Mouse (Mus musculus): ENCODE measurements around the gene Cfap97.

DNA sequence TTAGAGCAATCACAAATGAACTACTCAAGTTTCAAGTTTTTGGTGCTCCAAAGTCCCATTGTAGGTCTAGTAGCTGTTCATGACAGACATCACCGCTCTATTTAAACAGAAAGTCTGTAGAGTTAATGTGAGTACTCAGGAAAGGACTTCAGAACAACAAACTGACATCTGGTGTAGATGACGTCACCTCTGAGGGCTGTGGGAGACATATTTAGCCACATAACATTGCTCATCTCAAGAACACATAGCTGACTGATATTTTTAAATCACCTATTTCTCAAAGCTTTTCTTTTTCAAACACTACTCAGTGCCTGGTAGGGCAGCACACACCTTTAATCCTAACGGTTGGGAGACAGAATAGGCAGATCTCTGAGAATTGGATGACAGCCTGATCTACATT, 34.4 kb upstream of the Cfap97 start:
- TF ChIP-seq USF2 (IDR thresholded peaks at IDR 0.05; ENCODE audit: borderline replicate concordance in 1 of 2, insufficient read depth in 1 of 2, low read depth in 1 of 2, low read length in 2 of 2) (no peak), NELFE (IDR thresholded peaks at IDR 0.05; ENCODE audit: low read depth, low read length) (no peak), ZC3H11A (IDR thresholded peaks at IDR 0.05; ENCODE audit: low read depth, low read length) (no peak), POLR2A (IDR thresholded peaks at IDR 0.05; ENCODE audit: control insufficient read depth in 1 of 2, insufficient read depth in 1 of 2, low read depth in 1 of 2, low read length in 2 of 2, poor library complexity in 1 of 2) (no peak), POLR2AphosphoS5 (IDR thresholded peaks at IDR 0.05; ENCODE audit: borderline replicate concordance, low read depth, low read length) (no peak)

All from MEL (cell line).